Mouse (Mus musculus) lung, embryonic 15.5 days (tissue): ENCODE data around the gene Rfc3. TPM values are rescaled to one million over a fixed set of nuclear protein-coding genes. Genes with fewer than 3 reads are reported as not detected.
A peak's percentile ranks its signal among the peaks of the same experiment; 100 is the strongest.
"Not testable (repeated sequence)": the region's sequence is repeated elsewhere in the genome, so short reads cannot be mapped to it uniquely, and the experiment has no call there.

Experiments
- ATAC-seq: fragments of 200-750 bp; cut with Nextera tagmentation; 2 replicates; pipeline ENCODE4 v1.8.0; 2017; ENCODE audit warnings: moderate number of reproducible peaks, borderline replicate concordance; ENCODE audit not compliant: low FRiP score, low TSS enrichment; ENCODE audit errors: extremely low read depth
- H3K27ac ChIP-seq: fragments of 300-500 bp; sonication (generic); 2 replicates; pipeline ENCODE4 v1.5.1; 2015; ENCODE audit warnings: moderate library complexity, mild to moderate bottlenecking, inconsistent platforms
- H3K27me3 ChIP-seq: fragments of 300-500 bp; sonication (generic); 2 replicates; pipeline ENCODE4 v1.6.1; 2015; ENCODE audit warnings: inconsistent platforms
- H3K36me3 ChIP-seq: fragments of 300-500 bp; sonication (generic); 2 replicates; pipeline ENCODE4 v1.6.1; 2015; ENCODE audit warnings: inconsistent platforms
- H3K4me1 ChIP-seq: fragments of 300-500 bp; sonication (generic); 2 replicates; pipeline ENCODE4 v1.6.1; 2015; ENCODE audit warnings: inconsistent platforms
- H3K4me2 ChIP-seq: fragments of 300-500 bp; sonication (generic); 2 replicates; pipeline ENCODE4 v1.6.1; 2015; ENCODE audit warnings: inconsistent platforms, mild to moderate bottlenecking, moderate library complexity
- H3K4me3 ChIP-seq: fragments of 300-500 bp; sonication (generic); 2 replicates; pipeline ENCODE4 v1.5.1; 2015; ENCODE audit warnings: mild to moderate bottlenecking, inconsistent platforms
- H3K9ac ChIP-seq: fragments of 300-500 bp; sonication (generic); 2 replicates; pipeline ENCODE4 v1.6.1; 2015; ENCODE audit warnings: inconsistent platforms
- H3K9me3 ChIP-seq: fragments of 300-500 bp; sonication (generic); 2 replicates; pipeline ENCODE4 v1.6.1; 2016; ENCODE audit warnings: inconsistent platforms
- WGBS: fragments of 180-500 bp; shearing (Covaris S2); methylation state at CpG from one replicate; pipeline ENCODE4 v1.1.7; 2015; 5-methylcytosine and 5-hydroxymethylcytosine counted together
- polyA plus RNA-seq: library from polyadenylated mRNA; unstranded; fragments of >200 nt; fragmentation: Nextera tagmentation; extraction: Ambion mirVana; gene quantifications from 2 replicates; pipeline ENCODE4 v1.2.1, GENCODE M21; 2015

The Rfc3 gene
- polyA plus RNA-seq = 96.1 and 105 TPM in 2 replicates

DNA sequence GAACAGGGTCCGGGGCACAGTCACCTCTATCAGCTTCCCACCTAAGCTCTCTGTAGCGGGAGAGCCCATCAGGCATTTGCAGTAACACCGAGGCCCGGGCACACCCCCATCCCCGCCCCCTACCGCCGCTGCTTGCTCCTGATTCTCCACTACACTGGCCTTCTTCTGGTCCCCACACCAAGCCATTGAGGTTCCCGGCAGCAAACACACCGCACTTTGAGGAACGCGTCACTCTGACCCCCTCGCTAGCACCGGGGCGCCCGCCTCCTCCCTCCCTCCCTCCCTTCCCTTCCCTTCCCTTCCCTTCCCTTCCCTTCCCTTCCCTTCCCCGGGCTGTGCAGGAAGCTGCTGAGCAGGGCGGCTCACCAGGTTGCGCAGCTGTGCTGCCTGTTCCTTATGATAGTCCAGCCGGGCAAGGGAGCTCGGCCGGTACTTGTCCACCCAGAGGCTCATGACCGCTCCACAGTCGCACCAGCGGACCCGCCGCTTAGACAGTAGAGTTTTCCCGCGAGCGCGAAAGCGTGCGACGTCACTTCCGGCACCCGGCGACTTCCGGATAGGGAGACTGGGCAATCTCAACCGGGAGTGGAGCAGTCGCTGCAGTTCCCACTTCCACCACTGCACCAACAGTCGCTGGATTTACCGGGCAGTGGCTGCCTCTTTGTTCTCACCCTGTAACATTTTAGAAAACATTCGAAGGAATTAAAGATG, at the start of gene Rfc3:
Gene Rfc3, minus strand, starts transcription at position 543 of the 711 bp plus-strand sequence.
- Histone ChIP-seq H3K4me3 (peak within 1 kb of the TSS; percentile 73), H3K9me3 (no peaks in the 10 kb centered on the region), H3K9ac (peak within 1 kb of the TSS; percentile 62), H3K27ac (peak within 1 kb of the TSS; percentile 92), H3K36me3 (peaks cover 32% of the 10 kb centered on the region), H3K4me1 (peaks cover 8% of the 10 kb centered on the region), H3K27me3 (no peaks in the 10 kb centered on the region), H3K4me2 (peak within 1 kb of the TSS; percentile 49)
- under 1% methylated on average over 39 of the region's 42 CpGs for WGBS
- ATAC-seq = peak; percentile 98

- not testable (repeated sequence) for H3K4me1 ChIP-seq, H3K9ac ChIP-seq, H3K4me2 ChIP-seq, ATAC-seq, H3K4me3 ChIP-seq, H3K36me3 ChIP-seq, H3K9me3 ChIP-seq, H3K27me3 ChIP-seq, H3K27ac ChIP-seq
- 90% methylated on average over 13 of the region's 13 CpGs for WGBS
Measured at GRCm38 (mm10) chr5:151693636-151694035, 42.6 kb upstream of the Rfc3 start.

DNA sequence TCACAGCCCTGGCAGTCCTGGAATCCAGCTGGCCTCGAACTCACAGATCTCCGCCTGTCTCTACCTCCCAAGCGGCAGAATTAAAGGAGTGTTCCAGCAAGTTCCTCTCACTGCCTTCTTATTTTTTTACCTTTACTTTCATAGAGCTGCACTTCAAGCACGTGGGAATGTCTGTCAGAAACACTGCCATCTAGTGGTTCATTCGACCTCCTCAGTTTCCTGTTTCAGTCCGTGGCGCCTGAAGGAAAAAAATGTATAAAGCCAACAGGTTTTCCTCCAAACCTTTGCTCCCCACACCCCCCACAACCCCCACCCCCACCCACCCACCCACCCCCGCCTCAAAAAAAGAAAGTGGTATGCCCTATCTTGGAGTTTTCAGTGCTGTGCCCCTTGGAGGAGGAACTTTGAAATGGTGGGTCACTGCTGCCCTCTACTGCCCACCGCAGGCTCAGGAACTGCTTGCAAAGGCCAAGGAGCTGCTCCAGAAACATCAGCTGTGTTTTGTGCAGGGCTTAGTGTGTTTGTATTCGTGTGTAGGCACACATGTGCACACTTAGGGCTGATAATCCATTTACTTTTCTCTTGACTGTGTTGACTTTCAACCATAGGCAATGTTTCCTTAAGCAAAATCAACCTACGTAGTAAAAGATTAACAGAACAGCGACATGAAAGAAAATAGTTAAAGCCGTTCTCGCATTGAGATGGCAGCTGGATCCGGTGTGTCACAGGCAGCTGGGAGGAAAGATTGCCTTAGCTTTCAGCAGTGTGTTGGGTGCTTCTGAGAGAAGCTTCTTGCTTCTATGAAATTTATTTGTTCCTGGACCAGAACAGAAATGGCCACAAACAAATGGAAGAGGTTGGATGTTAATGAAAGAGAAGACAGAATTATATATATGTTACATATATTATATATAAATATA, 35.8 kb upstream of the Rfc3 start:
- H3K27me3 ChIP-seq = no peaks in the 10 kb centered on the region
- WGBS = 12% methylated on average over 15 of the region's 15 CpGs
- H3K4me3 ChIP-seq = peak overlapping the region; percentile 18; the same call in 1 of the 2 replicates
- H3K4me2 ChIP-seq = peak overlapping the region; percentile 51
- no peaks in the 10 kb centered on the region for H3K36me3 ChIP-seq
- H3K9ac ChIP-seq = no peak overlapping the region
- no peaks in the 10 kb centered on the region for H3K9me3 ChIP-seq
- H3K4me1 ChIP-seq = 0 out of 2 replicates have a peak, but pooled peaks cover 2% of the 10 kb centered on the region
- ATAC-seq = peak; percentile 97
- peak overlapping the region; percentile 6; the same call in 1 of the 2 replicates for H3K27ac ChIP-seq

GRCm38 (mm10) chr5:151662207-151662606, 11.2 kb upstream of the Rfc3 start:
- Histone ChIP-seq H3K4me2 (no peak overlapping the region), H3K9ac (no peak overlapping the region), H3K4me3 (no peak overlapping the region), H3K4me1 (no peaks in the 10 kb centered on the region), H3K9me3 (no peaks in the 10 kb centered on the region), H3K36me3 (no peaks in the 10 kb centered on the region), H3K27ac (no peak overlapping the region), H3K27me3 (no peaks in the 10 kb centered on the region)
- ATAC-seq = no peak
- WGBS = 87% methylated on average over 4 of the region's 4 CpGs

GRCm38 (mm10) chr5:151651411-151651784, 356 bp upstream of the Rfc3 start:
- Histone ChIP-seq H3K36me3 (peaks cover 26% of the 10 kb centered on the region), H3K4me2 (peak overlapping the region; percentile 49; the same call in 1 of the 2 replicates), H3K4me1 (peaks cover 8% of the 10 kb centered on the region), H3K27ac (0 out of 2 replicates have a peak overlapping the region, but pooled peaks have one; percentile 92), H3K27me3 (no peaks in the 10 kb centered on the region), H3K9ac (no peak overlapping the region), H3K9me3 (no peaks in the 10 kb centered on the region), H3K4me3 (peak overlapping the region; percentile 73; the same call in 1 of the 2 replicates)
- no peak for ATAC-seq
- 61% methylated on average over 3 of the region's 3 CpGs for WGBS

DNA sequence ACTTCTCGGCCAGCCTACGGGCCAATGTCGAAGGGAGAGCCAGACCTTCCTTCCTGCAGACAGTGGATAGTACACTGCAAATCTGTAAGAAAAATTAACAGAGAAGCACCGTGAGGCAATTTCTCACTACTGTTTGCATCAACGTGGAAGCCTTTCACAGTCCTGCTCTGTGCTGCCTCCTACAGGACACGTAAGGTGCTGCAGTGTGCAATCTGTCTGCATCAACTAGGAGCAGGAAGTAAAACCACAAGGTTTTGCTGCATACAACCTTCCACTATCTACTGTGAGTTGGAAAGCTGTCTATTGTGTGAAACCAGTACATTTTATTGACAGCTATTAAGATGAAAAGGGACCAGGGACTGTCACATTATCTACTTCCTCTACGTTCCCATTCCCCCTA, 6.2 kb downstream of the Rfc3 start:
- Histone ChIP-seq H3K27me3 (no peaks in the 10 kb centered on the region), H3K9ac (no peak overlapping the region), H3K4me2 (no peak overlapping the region), H3K27ac (no peak overlapping the region), H3K4me3 (no peak overlapping the region), H3K9me3 (no peaks in the 10 kb centered on the region), H3K4me1 (peaks cover 5% of the 10 kb centered on the region), H3K36me3 (peaks cover 75% of the 10 kb centered on the region)
- 93% methylated on average over 7 of the region's 7 CpGs for WGBS
- no peak for ATAC-seq

GRCm38 (mm10) chr5:151642867-151643266, 8.2 kb downstream of the Rfc3 start:
- no peak for ATAC-seq
- Histone ChIP-seq H3K9ac (no peak overlapping the region), H3K27ac (no peak overlapping the region), H3K4me2 (no peak overlapping the region), H3K27me3 (no peaks in the 10 kb centered on the region), H3K36me3 (peaks cover 64% of the 10 kb centered on the region), H3K9me3 (no peaks in the 10 kb centered on the region), H3K4me3 (no peak overlapping the region), H3K4me1 (no peaks in the 10 kb centered on the region)
- 79% methylated on average over 5 of the region's 5 CpGs for WGBS

DNA sequence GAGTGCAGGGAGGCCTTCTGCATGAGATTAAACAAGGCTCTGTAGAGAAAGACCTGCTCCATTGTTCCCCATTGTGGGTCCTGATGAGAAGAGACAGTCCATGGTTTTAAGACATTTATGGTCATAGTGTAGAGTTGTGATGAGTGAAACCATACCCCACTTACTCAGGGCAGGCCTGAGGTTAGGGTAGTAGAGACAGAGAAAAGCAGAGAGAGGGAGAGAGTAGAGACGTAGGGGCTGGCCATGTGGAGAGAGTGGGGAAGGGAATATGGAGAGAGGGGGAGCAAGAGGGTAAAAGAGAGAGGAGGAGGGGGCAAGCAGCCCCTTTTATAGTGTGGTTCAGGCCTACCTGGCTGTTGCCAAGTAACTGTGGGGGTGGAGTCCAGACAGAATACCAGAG, 8.9 kb downstream of the Rfc3 start:
- ATAC-seq = no peak
- no peak overlapping the region for H3K4me2 ChIP-seq
- H3K4me3 ChIP-seq = no peak overlapping the region
- H3K27ac ChIP-seq = no peak overlapping the region
- no peak overlapping the region for H3K9ac ChIP-seq
- no peaks in the 10 kb centered on the region for H3K9me3 ChIP-seq
- WGBS = 86% methylated on average over 1 of the region's 1 CpGs
- peaks cover 56% of the 10 kb centered on the region for H3K36me3 ChIP-seq
- H3K4me1 ChIP-seq = no peaks in the 10 kb centered on the region
- no peaks in the 10 kb centered on the region for H3K27me3 ChIP-seq

GRCm38 (mm10) chr5:151605921-151606320, 45.1 kb downstream of the Rfc3 start, which contains the start of gene Vmn2r18:
TSS of gene Vmn2r18 (minus strand) at chr5:151606021.
- Histone ChIP-seq H3K9ac (no peak within 1 kb of the TSS), H3K27me3 (no peaks in the 10 kb centered on the region), H3K4me2 (no peak within 1 kb of the TSS), H3K4me3 (no peak within 1 kb of the TSS), H3K4me1 (no peaks in the 10 kb centered on the region), H3K36me3 (no peaks in the 10 kb centered on the region), H3K9me3 (no peaks in the 10 kb centered on the region), H3K27ac (no peak within 1 kb of the TSS)
- no peak for ATAC-seq
- 81% methylated on average over 3 of the region's 3 CpGs for WGBS

- Histone ChIP-seq H3K36me3 (no peaks in the 10 kb centered on the region), H3K4me3 (no peak overlapping the region), H3K9me3 (no peaks in the 10 kb centered on the region), H3K9ac (no peak overlapping the region), H3K4me1 (no peaks in the 10 kb centered on the region), H3K27me3 (no peaks in the 10 kb centered on the region), H3K4me2 (no peak overlapping the region), H3K27ac (no peak overlapping the region)
- WGBS = 46% methylated on average over 1 of the region's 1 CpGs
- no peak for ATAC-seq
Measured at GRCm38 (mm10) chr5:151601696-151602095, 49.3 kb downstream of the Rfc3 start.
